Mouse (Mus musculus) bone marrow, adult 2 months (tissue): ENCODE measurements around the gene Slc41a1.

Experiments
- CTCF ChIP-seq: fragments of 200-500 bp; IDR thresholded peaks from 2 replicates; pipeline ENCODE4 v1.5.1; 2011; ENCODE audit warnings: low read length, control low read depth; ENCODE audit not compliant: control insufficient read depth, insufficient read depth
- POLR2A ChIP-seq: fragments of 200-500 bp; IDR thresholded peaks from 2 replicates; pipeline ENCODE4 v1.6.1; 2011; ENCODE audit warnings: low read depth, mild to moderate bottlenecking, control low read depth, low read length, borderline replicate concordance; ENCODE audit not compliant: control insufficient read depth

GRCm38 (mm10) chr1:131822292-131822691 is 5.0 kb upstream of the Slc41a1 start:
- no peak for TF ChIP-seq POLR2A
- no peak for TF ChIP-seq CTCF
